Mouse (Mus musculus) lung, postnatal 25 days (tissue): ENCODE measurements at regions not wholly inside any gene's neighbourhood (a gene's known extent, or its start where the extent isn't known, plus 50 kb on each side); places are given as distances from the start of the nearest gene placed in this dataset.

Experiments
- DNase-seq: peaks from one replicate; pipeline ENCODE4 v3.0.0; 2022; ENCODE audit warnings: low spot score

GRCm38 (mm10) chr12:39587204-39587909 lies 450.5 kb downstream of the Arl4a start:
- DNase-seq, result no peak

- no peak for DNase-seq
Observed at GRCm38 (mm10) chr12:39586163-39586562, 451.7 kb downstream of the Arl4a start.

DNA sequence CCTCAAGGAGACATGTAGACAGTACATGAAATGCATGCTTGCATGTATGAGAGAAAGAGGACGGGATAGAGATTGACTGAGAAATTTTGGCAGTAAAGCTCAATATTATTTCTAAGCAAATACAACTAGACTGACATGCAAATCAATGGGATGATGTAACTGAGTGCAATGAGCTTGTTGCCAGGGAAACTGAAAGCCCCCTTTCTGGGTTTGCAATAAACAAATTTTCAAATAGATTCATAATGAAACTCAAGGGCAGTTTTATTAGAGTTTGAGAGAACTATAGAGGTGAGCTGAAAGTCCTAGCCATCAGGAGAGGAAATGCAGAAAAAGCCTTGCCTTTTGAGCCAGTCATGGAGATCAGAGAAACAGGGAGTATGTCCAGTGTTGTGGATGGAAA lies 460.2 kb downstream of the Arl4a start:
- no peak for DNase-seq

- DNase-seq, result no peak
Observed at GRCm38 (mm10) chr12:39572802-39573201, 465.0 kb downstream of the Arl4a start.

DNA sequence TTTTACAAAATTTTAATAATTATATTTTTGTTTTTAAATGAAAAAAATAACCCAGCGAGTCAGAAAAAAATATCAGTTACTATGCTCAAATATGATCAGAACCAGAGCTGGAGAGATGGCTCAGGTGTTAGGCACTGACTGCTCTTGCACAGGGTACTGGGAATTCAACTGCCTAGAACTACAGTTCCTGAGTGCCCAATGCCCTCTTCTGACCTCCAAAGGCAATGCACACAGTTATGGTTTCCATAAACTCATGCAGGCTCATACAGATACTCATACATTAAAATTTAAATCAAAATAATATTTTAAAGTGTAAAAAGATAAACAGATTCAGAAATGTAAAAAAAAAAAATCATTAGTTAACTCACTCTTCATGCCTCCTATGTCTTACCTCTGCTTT lies 465.7 kb downstream of the Arl4a start:
- no peak for DNase-seq

GRCm38 (mm10) chr12:39560734-39561446 lies 476.9 kb downstream of the Arl4a start:
- no peak for DNase-seq

DNA sequence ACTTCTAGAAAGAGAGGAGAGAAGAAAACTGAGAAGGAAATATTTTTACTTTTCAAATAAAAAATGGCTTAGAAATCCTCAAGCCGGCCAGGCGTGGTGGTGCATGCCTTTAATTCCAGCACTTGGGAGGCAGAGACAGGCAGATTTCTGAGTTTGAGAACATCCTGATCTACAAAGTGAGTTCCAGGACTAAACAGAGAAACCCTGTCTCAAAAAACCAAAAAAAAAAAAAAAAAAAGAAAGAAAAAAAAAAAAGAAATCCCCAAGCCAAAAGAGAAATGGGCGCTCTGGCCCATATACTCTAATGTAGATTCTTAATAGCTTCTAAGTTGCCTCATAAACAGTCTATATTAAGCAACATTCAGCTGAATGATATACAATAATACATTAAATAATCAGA lies 479.3 kb downstream of the Arl4a start:
- no peak for DNase-seq

DNA sequence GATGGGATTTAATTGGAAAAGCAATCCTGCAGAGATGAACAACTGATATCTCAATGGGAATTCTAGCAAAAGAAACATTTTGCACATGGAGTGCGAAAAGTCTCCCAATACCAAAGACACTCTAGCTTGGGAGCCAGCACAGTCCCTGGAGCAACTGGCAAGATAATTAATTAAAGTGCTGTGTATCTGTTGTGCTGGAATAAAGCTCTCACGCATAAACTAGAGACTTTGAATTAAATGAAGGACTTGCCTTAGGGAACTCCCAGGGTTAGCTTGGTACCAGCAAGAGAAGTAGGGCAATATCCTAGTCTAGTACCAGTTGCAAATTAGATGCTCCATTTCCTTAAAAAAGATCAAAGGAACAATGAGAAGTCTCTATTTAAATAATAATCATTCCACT lies 501.5 kb downstream of the Arl4a start:
- DNase-seq, result no peak

DNA sequence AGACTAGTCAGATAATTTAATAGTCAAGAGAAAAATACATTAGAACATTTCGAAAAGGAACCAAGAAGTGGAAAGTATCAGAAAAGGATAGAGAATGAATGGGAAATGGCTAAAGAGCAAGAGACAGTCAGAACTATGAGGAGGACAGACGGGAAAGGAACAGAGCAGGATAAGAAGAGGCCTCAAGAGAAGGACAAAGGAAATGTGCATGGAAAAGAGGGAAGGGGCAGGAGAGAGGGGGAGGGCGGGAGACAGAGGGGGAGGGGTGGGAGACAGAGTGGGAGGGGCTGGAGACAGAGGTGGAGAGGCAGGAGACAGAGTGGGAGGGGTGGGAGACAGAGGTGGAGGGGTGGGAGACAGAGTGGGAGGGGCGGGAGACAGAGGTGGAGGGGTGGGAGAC lies 509.7 kb downstream of the Arl4a start:
- DNase-seq, result no peak

DNA sequence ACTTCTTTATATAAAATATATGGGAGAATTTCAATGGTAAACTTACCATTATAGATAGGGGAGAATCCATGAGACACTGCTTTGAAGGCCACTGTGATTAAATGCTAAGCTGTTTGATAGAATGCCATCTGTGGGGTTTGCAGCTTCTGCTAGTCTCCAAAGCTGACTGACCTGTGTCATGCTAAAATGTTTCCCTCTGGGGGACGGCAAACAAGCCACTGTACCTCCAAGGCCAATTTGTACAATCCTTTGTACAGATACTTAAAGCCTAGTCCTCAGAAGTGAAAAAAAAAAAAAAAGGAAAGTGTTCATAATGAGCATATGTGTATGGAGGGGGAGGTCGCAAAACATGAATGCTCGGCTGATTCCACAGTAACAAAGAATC lies 510.6 kb downstream of the Arl4a start:
- DNase-seq, result no peak

- no peak for DNase-seq
Observed at GRCm38 (mm10) chr12:39526535-39527215, 511.1 kb downstream of the Arl4a start.

- DNase-seq, result no peak
Observed at GRCm38 (mm10) chr12:39515690-39516089, 522.1 kb downstream of the Arl4a start.

GRCm38 (mm10) chr12:39510855-39511254 lies 527.0 kb downstream of the Arl4a start:
- no peak for DNase-seq

DNA sequence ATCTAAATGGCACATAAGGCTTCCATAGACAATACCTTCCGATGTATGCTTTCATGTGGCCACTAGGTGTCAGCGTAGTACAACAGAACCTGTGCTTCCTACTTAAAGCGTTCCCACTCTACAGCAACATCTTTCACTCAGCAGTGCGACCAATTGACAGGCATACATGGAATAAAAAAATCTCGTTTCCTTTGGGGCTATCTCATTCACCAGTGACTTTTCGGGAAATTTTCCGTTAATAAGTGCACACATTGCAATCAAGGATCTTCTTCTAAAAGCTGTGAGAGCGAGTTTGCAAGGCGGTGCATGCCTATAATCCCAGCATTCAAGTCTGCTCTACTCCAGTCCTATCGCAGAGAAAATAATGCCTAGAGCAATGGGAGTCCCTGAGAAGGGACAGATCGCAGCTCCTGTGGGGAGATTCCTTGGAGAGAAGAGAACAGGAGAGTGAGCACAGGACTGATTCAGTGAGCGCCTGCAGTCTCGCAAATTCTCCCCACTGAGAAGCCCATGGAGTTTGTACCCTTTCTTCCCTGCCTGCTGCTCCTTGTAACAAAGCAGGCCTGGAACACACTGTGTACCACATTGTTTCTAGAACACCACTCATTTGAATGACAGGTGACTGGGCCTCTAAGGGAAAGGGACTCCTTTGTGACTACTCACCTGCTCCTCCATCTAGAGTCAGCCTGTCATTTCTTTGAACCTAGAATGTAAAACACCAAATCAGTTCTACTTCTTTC lies 527.6 kb downstream of the Arl4a start:
- DNase-seq, result peak; percentile 56

DNA sequence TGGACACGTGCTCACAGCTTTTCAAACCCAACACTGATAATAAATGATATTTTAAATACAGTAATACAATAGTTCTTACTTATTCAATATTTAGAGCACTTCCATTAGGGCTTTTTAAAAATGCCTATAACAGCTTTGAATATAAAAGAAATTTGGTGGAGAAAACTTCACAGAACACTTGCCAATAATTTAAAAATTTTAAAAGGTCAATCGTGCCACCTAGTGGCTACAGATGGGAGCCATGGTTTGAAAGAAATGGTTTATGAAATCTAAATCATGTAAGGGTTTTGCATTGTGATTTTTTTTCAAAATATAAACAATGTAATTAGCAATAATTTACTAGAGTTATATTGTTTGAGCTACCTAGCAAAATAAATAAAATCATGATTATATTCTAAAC lies 541.6 kb downstream of the Arl4a start:
- DNase-seq, result peak; percentile 7

DNA sequence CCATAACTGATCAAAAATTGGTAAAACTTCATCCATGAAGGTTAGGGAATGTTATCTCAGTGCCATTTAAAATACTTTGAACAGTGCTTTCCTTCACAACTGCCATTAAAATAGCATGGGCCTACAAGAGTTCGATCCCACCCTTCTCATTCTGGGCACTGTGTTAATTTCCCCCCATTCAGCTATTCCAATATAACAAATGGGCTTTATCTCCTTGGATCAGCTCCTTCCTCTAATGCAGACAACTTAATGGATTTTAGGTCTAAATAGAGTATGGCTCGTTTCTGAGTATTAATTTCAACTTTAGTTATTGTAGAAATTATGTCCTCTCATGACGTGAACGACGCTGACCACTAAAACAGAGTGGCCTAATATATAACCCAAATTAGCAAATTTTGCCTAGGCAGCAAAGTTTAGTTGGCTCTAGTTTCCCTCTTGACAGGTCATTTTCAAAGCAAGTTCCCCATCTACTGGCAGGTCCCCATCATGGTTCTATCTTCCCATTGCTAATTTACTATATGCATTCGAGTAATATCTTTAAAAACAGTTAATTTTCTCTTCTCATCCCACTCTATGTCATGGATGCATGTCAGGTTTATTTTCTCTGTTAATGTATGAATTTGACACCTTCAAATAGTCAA lies 544.1 kb downstream of the Arl4a start:
- no peak for DNase-seq

- DNase-seq, result no peak
Observed at GRCm38 (mm10) chr12:39493114-39493513, 544.7 kb downstream of the Arl4a start.

- no peak for DNase-seq
Observed at GRCm38 (mm10) chr12:39472984-39473383, 564.8 kb downstream of the Arl4a start.
